Mouse (Mus musculus): ENCODE data around the gene Ap1m2.
"Not testable (repeated sequence)": the region's sequence is repeated elsewhere in the genome, so short reads cannot be mapped to it uniquely, and the experiment has no call there.

Ap1m2 gene

DNA sequence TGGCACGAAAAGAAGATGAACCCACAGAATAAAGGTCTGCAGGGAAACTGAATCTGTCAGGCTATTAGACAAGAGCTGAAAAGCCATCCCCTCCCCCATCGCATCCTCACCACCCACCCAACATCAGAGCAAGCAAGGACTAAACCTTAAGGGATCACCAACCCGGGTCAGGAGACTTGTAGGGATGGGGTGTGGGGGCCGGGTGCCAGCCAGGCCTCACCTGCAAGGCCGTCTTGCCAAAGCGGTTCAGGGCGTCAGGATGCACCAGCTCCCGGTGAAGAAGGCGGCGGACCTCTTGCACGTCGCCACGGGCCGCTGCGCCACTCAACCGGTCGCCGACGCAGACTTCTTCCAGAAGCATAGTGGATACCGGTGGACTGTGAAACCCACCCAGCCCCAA lies 21.5 kb downstream of the Ap1m2 start:
- in situ Hi-C loops (cut with MboI), result no loop called here

DNA sequence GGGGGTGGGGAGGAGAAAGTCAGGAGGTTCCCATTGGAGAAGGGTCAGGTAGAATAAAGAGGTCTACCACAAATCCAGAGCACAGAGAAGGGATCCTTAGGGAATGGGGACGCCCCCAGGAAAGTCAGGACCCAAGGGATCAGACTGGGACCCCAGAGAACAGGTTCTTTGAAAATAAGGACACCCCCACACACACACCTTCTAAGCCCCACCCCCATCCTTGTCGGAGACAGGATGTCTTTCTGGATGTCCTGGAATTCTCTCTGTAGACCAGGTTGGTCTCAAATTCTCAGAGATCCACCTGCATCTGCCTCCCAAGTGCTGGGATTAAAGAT lies 22.8 kb downstream of the Ap1m2 start:
- in situ Hi-C loops (cut with MboI), result no loop called here

DNA sequence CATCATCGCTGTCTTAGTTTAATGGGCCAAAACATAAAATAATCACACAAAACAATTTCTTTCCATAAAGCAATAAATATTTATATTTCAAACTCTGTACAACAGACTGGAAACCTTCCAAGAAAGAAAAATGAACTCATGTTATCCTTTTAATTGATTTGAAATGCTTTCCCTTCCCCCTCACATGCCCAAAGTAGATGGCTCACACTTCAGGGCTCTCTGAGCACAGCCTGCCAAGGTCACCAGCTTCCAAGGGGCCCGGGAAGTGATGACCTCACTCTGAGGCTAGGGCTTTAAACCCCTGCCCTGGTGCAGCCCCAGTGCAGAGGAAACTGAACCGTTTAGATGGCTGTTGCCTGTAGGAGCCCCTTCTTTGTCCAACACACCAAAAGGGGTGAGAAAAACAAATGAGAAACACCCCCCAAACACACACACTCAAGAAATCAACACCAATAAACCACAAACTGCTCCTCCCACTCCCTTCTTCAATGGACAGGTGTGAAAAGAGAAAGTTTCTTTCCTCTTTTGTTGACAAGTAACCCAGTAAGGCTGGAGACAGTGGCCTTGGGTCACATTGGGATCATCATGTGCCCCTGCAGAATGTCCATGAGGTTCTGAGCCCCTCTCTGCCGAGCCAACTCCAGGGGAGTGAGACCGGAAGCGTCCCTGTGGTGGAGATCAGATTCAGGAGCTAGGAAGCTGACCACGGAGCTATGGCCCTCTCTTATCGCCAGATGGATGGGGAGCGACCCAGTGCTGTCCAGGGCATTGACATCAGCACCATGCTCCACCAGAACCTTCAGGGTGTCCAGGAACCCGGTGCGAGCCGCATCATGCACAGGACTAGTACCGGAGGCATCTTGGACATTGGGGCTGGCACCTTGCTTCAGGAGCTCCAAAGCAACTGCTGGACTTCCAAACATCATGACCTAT lies 23.5 kb downstream of the Ap1m2 start:
- in situ Hi-C loops (cut with MboI), result no loop called here

DNA sequence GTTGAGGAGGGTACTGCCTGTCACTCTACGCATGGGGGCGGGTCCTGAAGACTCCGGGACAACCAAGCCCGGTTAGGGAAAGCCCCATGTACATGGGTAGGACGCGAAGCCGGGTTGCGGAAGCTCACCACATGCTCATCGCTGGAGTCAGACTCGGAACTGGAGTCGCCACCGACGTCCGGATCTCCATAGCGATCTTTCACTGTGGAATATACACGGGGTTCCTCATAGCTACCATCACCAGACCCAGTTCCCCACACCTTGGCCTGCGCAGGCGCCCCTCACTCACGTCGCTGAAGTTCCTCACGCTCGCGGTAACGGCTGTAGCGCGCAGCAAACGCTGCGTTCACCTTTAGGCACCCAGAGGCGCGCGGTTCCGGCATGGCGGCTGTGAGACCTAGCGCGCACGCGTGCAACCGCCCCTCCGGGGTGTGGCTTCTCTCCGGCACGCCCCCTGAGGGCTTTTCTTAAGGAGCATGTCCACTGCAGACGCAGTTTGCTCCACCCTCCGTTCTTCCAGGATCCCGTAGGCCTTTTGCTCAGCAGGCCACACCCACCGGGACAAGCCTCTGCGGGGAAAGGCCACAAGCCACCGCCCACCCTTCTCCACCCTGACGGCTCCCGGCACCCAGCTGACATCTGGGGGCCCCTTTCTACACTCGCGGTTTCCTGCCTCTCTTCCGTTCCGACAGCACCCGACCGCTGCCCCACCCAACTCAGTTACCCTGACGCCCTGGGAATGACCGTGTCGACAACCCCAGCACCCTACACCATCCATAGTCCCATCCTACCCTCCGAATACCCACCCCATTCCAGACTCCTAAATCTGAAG lies 24.4 kb downstream of the Ap1m2 start, which contains the start of gene Kri1:
TSS of gene Kri1 (minus strand) at position 399 of the 832 bp plus-strand sequence.
- in situ Hi-C loops (cut with MboI), result no loop called here

DNA sequence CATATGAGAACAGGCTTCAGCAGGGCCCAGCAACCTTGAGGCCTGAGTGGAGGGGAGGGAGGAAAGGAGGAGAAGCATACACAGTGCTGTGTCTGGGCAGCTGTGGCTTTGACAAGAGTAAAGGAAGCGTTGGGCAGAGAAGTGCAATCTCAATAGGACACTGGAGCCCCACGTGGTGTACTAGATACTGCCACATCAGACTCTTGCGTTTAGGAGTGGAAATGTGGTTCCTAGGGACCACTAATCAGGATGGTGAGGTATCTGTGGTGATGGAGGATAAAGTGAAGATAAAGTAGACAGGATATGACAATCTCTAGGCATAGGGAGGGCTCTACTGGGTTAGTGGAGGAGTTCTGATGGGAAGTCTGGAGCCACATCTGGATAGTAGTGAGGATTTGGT lies 25.4 kb downstream of the Ap1m2 start:
- in situ Hi-C loops (cut with MboI), result no loop called here

DNA sequence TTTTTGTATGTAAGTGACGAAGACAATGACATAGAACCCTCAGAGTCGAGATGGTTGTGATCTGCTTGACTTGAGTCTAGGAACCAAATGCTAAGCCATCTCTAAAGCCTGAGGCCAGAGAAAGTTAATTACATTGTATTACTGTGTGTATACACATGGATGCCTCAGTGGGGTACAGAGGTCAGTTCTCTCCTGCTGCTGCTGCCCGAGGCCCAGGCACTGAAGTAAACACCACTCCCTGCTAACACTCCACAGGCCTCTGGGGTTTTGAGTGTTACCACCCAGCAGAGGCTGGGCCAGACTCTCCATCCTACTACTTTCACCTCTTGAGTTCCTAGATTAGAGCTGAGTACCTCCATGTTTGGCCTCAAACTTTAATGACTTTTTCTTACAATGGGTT lies 28.1 kb downstream of the Ap1m2 start:
- in situ Hi-C loops (cut with MboI), result no loop called here

DNA sequence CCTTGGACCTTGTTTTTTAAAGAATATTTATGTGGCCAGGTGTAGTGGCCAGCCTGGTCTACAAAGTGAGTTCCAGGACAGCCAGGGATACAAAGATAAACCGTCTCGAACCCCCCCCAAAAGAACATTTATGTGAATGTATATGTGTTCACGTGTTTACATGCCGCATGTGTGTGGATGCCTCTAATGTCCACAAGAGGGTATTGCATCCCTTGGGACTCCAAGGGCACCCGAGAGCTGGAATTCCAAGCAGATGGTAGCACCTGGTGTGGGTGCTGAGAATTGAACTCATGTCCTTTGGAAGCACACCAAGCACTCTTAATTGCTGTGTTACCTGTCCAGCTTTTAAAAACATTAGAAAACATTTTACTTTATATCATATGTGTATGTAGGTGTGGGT lies 28.5 kb downstream of the Ap1m2 start:
- in situ Hi-C loops (cut with MboI), result no loop called here

DNA sequence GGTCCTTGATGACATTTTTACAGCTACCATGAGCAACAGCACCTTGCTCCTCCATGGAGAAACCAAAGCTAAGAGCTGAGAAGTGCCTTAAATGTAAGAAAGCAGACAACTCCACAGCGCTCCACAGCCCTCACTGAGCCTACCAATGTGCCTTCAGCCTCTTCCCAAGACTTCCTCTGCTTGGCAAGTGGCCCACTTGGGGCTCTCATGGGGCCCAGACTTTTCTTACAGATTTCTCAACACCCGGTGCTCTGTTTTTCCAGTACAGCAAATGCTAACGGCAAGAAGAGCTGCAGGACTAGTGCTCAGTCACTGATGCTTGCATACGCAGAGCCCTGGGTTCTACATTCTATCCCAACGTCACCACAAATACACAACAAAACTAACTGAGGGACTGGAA lies 34.4 kb downstream of the Ap1m2 start:
- in situ Hi-C loops (cut with MboI), result no loop called here

DNA sequence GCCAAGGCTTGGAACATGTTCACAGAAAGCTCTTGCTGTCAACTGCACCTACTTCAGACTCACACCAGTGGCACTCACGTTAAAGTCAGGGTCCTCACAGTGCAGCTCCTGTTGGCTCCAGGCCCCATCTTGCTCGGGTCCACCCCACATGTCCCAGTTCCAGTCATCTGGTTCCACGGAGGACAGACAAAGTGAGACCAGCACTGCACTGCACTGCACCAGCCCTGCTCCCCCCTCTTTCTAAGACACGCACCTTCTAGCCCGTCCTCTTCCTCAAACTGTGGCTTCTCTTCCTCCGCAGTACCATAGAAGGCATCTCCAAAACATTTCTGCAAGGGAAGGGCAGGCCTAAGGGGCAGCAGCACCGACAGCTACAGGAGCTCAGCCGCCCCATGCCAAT lies 35.8 kb downstream of the Ap1m2 start:
- in situ Hi-C loops (cut with MboI), result no loop called here

DNA sequence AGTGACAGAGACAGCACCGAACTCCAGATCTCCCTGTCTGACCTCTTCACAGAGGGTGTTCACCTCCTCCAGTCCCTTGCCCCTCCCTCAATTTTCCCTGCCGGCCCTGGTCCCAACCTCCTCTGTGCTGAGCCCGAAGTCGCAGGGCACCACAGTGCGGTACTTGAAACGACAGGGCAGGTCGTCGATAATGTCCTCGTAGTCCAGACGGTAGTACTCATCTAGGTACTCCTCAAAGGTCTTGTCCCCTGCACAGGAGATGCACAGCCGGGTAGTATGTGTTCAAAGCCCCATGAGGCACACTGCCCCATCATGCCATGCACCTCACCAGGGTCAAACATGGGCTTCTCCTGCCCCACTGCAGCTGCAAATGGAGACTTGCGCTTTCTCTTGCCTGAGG lies 36.4 kb downstream of the Ap1m2 start:
- in situ Hi-C loops (cut with MboI), result no loop called here

DNA sequence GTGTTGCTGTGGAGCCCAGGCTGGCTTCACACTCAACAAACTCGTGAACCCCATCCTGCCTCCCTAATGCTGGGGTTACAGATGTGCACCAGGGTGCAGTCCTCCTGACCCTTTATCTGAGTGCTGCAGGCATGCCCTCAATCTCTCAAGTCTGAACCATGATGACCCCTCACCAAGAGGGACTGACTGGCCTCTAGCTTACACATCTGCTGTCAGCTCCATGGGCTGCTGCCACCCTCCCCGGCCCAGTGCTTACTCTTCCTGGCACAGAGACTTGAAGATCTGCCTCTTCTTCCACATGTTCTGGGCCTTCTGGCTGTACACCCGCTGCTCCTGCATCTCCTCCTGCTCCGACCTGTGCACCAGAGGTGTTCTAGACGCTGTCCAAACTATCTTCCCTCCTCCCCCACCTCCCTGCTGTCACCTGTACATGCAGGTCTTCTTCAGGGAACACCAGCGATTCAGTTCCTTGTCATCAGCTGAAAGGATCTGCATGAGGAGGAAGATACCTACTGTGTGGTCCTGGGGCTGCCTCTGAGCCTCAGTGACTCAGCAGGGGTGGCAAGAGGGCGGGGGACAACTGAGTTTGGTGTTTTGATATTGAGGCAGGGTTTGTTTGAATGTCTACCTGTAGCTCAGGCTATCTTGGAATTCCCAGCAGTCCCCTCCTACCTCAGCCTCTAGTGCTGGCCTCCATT lies 37.0 kb downstream of the Ap1m2 start:
- in situ Hi-C loops (cut with MboI), result no loop called here

DNA sequence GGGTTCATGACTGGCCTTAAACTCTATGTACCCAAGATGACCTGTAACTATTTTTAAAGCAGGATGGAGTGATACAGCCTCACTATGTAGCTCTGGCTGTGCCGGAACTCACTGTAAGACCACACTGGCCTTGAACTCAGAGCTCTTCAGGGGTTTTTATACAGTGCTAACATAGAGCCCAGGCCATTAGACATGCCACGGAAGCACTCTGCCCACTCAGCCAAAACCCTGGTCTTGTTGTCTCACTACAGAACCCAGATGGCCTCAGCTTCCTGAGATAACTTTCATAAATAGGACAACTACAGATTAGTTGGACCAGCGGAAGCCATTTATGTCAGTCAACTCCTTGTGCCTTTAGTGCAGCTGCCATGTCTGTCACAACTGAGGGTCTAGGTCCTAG lies 37.8 kb downstream of the Ap1m2 start:
- in situ Hi-C loops (cut with MboI), result no loop called here

DNA sequence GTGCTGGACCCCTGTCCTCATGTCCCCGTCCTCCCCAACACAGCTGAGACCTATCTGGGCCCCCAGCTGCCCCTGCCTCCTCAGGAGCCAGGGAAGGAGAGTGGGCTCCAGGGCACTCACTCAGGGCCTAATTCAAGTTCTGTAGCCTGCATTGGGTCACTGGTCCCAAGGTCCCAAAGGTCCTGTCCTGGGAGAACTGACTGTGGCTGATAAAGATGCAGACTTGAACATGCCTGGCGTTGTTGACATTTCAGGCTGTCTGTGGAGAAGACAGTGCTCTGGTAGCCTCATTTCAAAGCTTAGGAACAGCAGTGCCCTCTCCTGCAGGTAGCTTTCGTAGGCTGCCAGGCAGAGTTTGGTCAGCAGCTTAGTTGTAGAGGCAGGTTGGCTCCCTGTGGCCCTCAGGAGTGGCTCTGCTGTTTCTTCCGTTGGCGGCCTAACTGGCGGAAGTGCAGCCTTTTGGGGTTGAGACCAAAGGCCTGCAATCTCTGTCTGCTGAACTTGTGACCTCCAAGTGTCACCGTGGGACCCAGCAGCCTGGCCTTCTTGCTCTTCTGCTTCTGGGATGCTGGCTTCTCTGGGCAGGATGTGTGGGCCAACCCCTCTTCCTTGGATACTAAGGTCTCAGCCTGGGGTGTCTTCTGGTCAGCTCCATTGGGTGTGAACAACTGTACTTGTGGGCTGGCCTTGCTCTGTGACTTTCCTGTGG lies 38.5 kb downstream of the Ap1m2 start:
- in situ Hi-C loops (cut with MboI), result no loop called here

DNA sequence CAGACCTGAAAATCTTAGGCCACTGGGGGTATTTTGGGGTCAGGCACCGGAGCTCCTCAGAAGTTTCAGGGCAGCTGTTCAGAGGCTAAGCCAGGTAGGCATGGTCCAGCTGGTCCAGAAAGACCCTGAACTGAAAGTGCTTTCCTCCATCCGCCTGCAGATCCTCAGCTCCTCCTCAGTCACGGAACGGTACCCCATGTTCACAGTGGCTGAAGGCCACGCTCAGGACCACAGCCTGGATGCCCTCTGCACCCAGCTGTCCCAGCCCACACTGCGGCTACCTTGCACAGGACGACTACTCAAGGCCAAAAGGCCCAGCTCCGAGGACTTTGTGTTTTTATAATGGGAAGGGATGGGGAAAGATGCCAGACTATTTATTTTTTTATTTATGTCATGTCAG lies 39.0 kb downstream of the Ap1m2 start:
- in situ Hi-C loops (cut with MboI), result no loop called here

DNA sequence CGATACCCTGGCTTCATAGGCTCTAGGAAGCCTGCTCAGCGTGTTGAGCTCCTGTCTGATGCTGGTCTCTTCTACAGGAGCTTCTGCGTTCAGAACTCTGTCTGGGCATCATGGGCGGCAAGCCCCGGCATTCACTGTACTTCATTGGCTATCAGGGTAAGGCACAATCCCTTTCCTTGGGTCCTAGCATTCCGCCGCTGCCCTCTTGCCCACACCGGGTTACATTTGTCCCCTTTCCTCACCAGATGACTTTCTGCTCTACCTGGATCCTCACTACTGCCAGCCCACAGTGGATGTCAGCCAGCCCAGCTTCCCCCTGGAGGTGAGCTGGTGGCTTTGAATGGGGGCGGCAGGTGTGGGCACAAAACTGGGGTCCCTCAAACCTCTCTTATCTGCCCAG lies 39.7 kb downstream of the Ap1m2 start:
- in situ Hi-C loops (cut with MboI), result no loop called here

DNA sequence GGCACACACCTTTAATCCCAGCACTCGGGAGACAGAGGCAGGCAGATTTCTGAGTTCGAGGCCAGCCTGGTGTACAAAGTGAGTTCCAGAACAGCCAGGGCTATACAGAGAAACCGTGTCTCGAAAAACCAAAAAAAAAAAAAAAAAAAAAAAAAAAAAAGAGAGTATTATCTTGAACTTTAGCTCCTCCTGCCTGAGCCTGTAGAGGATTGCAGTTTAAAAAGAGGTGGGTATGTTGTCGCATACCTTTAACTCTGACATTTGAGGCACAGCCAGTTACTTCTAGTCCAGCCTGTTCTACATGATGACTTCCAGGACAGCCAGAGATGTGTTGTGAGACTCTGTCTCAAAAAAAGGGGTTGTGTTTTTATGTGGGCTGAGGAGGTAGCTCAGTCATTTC lies 42.5 kb downstream of the Ap1m2 start:
- in situ Hi-C loops (cut with MboI), result not testable (repeated sequence)

DNA sequence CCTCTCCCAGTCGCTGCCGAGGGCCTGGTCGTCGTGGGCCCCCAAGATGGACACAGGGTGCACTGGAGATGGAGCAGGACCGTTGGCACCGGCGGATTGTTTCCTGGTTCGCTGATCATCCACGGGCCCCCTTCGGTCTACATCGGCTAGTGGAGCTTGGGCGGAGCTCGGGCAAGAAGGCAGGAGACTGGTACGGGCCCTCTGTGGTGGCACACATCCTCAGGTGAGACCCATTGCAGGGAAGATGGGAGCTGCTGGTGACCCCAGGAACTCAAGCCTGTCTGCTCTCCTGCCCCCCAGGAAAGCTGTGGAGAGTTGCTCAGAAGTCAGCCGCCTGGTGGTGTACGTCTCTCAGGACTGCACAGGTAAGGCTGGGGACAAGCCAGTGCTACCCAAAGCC lies 43.8 kb downstream of the Ap1m2 start:
- in situ Hi-C loops (cut with MboI), result no loop called here

DNA sequence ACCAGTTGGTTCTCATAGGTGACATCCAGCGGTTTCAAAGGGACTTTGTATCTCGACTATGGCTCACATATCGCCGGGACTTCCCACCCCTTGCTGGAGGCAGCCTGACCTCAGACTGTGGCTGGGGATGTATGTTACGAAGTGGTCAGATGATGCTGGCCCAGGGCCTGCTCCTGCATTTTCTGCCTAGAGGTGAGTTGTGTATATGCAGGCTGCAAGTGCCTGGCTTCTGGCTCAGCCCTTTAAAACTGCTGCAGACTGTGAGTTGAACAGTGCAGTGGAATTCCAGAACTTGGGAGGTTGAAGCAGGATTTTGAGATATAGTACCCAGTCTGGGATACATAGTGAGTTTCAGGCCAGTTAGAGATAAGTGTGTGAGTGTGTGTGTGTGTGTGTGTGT lies 45.2 kb downstream of the Ap1m2 start:
- in situ Hi-C loops (cut with MboI), result no loop called here

DNA sequence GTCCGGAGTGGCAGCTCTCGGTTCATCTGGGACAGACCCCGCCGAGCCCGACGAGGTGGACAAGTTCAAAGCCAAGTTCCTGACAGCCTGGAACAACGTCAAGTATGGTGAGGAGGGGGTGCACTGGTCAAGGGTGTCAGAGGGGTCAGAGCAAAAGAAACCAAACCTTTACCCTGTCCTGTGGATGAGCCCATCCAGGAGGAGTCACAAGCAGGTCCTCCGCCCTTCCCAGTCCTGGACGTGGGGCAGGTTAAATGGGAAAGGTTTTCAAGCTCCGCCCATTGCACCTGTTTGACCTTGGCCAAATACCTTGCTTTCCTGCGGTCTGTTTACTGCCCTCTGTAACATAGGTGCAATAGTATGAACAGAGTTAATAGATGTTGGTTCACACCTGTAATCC lies 46.5 kb downstream of the Ap1m2 start:
- in situ Hi-C loops (cut with MboI), result no loop called here

DNA sequence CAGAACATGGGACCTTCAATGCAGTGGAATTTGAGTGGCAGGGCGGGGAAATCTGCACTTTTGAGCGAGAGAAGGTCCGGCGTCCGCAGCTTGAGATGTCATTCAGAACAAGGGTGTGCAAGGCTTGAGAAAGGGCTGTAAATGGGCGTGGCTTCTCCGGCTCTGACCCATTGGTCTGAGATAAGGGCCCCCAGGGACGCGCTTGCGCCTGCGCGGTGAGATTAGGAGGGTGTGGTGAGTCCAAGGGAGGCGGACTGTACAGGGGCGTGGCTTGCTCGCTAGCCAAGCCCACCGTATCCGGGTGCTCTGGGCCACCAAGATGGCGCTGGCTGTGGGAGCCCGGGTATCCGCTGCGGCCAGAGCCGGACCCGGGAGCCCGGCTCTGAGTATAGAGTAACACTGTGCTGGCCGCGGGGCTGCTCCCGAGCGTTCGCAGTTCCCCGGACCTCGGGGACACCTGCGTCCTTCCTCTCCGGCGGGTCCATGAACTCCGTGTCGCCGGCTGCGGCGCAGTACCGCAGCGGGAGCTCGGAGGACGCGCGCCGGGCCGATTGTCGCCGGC lies 47.1 kb downstream of the Ap1m2 start, which contains the start of gene Atg4d:
TSS of gene Atg4d (plus strand) at position 294 of the 562 bp plus-strand sequence.
- in situ Hi-C loops (cut with MboI), result no loop called here

DNA sequence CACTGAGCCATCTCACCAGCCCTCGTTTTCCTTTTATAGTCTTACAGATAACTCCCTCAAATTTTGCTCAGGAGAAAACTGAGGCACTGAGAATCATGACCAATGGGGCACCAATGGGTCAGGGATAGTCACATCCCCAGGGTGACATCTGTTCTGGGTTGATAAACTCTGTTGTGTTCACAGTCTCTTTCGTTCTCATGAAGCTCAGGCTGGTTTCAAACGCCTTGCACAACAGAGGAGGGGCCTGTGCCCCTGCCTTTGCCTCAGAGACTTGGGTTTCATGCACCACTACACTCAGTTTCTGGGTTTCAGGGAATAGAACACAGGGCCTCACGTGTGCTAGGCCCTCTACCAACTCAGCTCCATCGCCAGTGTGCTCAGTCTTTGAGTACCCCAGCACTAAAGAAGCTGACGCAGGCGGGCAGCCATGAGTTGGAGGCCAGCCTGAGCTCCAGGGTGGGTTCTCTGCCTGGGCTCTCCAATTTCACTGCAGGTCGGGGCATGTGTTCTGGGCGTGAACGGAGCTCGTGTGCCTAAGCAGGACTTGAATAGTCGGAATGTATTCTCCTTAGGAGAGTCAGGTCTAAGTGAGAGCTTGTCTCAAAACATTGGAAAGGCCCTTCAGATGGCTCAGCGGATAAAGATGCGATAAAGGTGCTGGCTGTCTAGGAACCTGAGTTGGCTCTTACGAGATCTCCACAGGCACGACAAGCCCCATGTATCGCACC lies 47.7 kb downstream of the Ap1m2 start:
- in situ Hi-C loops (cut with MboI), result no loop called here

All from mature B cell (primary cell).